Mouse (Mus musculus) spleen, postnatal 14 days (tissue): ENCODE measurements around the gene Cd27.

Source experiments
- DNase-seq, 2 experiments: peaks; one replicate each; pipeline ENCODE4 v3.0.0; 2021 to 2022; ENCODE audit warnings: low spot score in 2 of 2

The Cd27 gene

DNA sequence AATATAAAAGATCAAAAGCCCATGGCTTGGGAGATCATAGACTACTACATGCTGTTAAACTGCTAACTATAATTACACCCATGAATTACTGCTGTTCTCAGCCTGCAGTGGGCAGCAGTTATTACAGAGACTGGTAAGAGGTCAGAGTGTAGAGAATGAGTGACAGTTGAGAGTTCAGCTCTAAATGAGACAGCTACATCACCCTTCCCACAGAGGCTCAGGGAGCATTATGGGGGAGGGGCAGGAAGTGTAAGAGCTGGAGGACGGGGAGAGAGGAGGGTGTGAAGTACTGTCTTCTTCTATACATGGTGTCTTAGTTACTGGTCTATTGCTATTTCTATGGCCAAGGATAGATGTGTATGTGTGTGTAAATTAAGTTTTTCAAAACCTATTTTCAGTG lies 7.7 kb upstream of the Cd27 start:
- no peak for DNase-seq

DNA sequence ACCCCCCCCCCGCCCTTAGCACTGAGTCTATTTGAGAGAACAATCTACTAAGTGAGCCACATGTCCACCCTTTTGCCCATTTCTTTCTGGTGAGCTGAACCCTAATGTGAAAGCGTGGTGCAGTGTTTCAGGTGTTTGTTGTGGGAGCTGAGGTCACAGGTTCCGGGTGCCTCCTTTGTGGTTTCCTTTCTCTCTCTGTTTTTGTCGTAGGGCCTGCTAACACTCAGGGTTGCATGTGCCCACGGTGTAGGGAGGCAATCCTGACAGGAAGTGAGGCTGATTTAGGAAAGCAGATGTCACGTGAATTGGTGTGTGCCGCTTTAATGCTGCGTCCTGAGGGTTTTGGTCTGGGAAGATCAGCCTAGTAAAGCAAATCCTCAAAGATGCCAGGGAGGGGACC lies 4.8 kb upstream of the Cd27 start:
- no peak for DNase-seq

DNA sequence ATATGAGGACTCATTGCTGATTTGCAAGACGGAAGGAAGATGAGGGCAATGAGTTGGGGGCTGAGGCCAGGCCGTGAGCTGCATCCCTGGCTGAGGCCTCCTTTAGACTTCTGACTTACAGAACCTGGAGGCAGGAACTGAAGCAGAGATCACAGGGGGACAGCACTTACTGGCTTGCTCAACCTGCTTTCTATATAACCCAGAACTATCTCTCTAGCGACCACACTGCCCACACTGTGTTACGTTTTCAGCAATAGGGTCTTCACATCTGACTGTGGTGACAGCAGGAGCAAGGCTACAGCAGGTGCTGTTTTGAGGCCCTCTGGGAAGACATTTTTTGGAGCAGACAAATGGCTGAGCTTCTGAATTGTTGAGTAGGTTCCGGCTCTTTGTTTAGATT lies 3.8 kb upstream of the Cd27 start:
- DNase-seq = no peak

DNA sequence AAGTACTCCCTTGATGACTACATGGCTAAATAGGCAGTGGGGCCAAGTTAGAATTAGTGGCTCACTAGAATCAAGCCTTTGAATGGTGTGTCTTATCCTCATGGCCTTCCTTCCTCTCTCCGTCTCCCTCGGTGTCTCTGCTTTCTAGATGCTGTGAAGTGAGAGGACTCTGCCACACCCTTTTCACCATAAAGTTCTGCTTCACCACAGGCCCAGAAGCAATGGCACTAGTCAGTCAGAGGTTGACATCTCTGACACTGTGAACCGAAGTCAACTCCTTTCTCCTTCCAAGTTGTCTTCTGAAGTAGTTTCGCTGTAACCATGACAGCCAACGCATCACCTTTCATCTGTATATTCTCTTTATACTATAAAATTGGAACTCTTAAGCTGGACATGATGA lies 2.7 kb upstream of the Cd27 start:
- no peak for DNase-seq

DNA sequence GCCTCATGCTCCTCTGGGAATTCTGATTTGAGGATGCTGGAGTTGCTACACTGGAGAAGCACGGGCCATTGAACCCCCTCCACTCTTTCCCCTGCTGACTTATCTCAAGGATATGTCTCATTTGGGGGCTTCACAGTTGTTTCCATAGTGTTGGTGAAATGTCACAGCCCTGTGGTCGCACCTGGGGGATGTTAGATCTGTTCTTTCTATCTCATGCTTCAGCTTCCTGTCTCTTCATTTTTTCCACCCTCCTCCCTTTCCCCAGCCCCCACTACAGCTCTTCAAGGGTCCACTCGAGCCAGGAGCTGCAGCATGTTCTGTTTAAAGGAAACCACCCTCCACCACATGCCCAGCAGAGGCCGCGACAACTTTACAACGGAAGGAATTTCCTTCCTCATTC lies 1.6 kb upstream of the Cd27 start:
- DNase-seq = no peak

DNA sequence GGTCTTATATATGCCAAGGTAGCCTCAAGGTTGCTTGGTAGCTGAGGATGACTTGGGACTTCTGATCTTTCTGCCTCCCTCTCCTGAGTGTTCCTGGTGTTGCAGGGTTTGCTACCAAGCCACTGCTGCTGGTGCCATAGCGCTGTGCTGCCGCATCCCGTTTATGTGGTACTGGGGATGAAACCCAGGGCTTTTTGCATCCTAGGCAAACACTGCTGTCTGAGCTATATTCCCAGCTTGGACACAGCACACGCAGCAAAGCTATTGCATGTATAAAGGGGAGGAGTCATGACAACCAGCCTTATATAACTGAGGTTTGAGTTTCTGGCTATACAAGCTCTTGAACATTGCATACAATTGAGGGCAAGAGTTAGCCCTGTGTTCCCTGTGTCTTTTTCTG lies 611 bp upstream of the Cd27 start:
- DNase-seq = no peak

- DNase-seq = no peak
These were observed 469 bp downstream of the Cd27 start for GRCm38 (mm10) chr6:125236341-125236740.

- no peak for DNase-seq
These were observed 2.3 kb downstream of the Cd27 start for GRCm38 (mm10) chr6:125234520-125234828.

DNA sequence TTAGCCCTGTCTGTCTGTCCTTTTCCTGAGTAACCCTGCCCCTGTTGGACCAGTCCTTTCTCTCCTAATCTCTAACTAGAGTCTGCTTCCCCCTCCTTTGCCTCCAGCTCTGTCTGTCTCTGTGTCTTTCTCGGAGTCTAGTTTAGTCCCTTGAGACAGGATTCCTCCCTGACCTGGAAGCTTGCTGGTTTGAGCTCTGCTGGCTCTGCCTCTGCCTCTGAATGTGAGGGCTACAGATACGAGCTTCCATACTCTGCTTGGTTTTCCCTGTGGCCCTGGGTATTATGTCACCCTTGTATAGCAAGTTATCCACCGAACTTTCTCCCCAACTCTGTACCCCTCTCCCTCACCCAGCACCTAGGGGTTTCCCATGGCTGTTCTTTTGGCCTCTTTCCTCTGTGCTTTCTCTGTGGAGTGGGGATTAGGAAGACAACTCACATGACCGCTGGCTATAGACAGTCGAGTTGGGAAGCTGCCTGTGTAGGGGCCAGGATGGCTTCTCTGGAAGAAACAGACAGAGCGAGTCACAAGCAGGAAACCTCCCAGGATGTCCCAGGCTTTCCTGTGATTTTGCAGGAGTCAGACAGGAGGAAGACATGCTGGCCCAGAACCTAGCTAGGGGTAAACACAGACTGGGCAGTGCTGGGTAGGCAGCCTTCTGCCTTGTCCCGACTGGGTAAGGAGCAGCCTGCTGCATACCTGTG lies 2.8 kb downstream of the Cd27 start:
- no peak for DNase-seq

GRCm38 (mm10) chr6:125232516-125232915 lies 4.3 kb downstream of the Cd27 start:
- DNase-seq = no peak

GRCm38 (mm10) chr6:125232045-125232437 lies 4.8 kb downstream of the Cd27 start:
- no peak for DNase-seq

DNA sequence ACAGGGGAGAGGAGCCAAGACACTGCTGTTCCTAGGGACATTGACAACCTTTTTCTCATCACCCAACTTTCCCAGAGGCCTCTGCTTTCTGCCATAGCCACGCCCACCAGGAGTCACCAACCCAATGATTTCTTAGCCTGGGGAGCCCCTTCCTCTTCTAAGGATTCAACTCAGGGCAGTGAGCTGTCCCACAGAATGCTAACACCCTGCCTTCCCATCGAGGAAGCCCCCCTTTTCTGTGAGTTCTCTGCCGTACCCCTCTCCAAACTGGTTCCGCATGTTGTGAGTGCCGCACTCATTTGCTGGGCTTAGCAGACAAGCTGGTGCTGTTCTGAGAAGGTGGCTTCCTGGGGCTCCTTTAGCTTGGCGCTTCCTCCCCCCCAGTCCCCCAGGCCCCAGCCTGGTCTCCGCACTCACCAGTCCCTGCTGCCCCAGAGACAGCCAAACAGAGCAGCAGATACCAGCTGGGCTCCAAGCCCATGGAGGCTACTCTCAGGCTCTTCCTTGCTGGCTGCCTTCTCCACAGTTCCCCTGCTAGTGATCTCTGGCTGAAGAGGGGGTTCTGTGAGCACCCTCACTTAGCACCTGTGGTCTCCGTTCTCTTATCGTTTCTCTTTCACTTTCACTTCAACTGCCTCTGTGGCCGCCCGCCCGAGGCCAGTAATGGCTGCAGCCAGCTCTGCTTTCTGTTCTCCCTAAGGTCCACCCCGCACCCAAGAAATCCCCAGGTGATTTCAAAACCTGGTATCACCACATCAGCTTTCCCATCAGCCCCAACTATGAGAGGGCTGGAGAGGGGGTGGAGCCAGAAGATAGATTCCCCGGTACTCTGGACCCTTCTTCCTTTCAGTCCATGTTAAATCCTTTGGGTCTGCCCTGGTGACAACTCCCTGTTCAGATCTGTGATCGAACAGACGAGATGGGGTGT lies 5.4 kb downstream of the Cd27 start, which contains the start of gene Tapbpl:
Tapbpl (minus strand) TSS at position 744 of the 928 bp plus-strand sequence.
- DNase-seq = peak in 1 of 2 experiments; percentile 55

DNA sequence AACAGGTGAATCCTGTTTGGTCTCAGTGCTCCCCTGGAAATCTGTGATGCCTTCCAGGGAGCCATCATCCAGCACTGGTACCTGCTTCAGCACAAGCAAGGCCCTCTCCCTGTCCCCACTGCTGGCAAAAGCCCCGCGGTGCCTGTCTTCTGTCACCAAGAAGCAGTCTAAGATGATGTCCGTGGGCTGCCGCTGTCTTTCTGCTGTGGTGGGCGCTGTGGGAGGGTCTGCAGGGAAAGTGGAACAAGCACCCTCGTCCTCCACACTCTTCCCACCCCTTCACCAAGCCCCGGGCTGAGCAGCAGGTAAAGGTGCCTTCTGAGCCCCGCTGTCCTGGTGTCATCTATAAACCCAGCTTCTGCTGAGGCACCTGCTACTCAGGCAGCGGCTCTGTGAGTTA lies 6.2 kb downstream of the Cd27 start:
- no peak for DNase-seq

DNA sequence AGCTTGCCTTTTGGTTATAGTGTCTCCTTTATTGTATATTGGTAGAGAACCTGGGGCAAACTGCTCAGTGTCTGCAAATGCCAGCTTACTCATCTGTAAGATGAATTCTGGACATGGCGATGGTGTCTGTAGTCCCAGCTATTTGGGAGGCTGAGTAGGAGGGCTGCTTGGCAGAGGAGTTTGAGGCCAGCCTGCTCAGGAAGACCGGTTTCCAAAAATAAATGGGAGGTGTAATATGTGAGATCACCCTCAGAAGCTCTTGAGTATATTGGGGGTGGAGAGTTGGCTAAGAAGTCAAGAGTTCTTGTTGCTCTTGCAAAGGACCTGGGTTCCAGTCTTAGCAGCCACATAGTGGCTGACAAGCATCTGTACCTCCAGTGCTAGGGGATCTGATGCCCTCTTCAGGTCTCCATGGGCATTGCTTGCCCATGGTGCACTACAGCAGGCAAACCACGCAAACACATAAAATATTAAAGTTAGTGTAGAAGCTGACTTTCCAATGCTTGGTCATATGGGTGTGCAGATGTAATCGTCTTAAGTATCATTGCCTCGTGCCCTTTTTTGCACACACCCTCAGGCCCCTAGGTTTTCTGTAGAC lies 11.2 kb downstream of the Cd27 start:
- no peak for DNase-seq

GRCm38 (mm10) chr6:125222577-125222976 lies 14.2 kb downstream of the Cd27 start:
- DNase-seq = no peak

DNA sequence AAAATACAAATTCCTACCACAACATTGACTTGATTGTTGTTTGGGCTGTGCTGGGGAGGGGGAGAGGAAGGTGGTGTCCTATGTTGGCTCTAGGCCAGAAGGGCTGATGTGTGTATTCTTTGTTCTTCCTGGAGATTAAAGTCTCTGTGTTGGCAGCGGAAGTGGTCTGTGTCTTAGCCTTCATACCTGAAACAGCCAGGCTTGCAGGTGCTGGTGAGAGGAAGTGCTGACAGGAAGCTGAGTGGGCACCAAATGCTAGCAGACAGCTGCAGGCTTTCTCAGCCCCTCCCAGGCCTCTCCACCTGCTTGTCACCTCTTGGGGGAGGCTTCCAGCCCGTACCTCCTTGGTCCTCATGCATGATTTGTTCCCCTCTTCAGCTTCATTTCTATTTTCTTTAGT lies 14.7 kb downstream of the Cd27 start:
- peak; percentile 47 to 57 for DNase-seq

DNA sequence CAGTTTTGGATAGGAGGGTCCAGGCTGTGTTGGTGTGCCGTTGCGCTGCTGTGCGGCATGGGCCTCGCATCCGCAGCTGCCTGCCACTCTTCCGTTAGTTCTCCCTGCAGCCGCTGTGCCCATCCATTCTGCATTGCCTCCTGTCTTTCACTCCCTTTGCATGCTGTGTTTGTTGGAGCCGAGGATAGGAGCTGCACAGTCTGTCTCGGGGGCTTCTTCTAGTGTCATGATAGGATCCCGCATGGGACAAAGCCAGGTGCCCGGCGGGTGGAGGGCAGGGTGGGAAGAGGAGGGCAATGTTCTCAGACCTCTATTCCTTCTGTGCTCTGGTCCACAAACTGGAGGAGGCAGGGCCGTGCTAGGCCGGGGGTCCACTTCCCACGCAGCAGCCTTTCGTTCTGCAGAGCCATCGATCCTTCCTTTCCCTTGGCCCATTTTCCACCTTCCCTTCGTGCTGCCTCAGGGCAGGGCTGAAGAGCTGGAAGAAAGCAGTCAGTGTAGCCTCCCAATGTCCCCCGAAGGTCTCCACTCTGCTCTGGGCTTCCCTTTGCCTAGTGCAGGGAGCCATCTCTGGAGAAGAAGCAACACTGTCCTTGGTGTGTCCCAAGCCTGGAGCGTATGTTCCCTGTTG lies 15.6 kb downstream of the Cd27 start:
- no peak for DNase-seq

- DNase-seq = peak in 1 of 2 experiments; percentile 66
These were observed 17.8 kb downstream of the Cd27 start for GRCm38 (mm10) chr6:125218963-125219362.

DNA sequence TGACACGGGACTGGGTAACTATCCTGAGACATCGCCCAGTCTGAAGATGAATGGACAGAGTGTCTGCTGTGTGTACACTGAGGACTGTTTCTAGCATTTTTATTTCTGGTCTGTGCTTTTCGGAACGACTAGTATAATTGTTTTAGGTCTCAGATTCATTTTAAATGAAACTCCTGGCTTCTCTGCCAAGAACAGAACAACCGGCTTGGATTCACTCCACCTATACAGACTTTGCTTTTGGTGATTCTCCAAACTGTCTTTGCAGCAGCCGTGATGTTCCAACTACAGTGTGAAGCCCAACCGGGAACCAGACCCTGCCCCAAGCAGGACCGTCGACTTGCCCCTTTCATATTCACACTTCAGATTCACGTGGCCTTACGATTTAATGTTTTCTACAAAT lies 18.9 kb downstream of the Cd27 start:
- no peak for DNase-seq

DNA sequence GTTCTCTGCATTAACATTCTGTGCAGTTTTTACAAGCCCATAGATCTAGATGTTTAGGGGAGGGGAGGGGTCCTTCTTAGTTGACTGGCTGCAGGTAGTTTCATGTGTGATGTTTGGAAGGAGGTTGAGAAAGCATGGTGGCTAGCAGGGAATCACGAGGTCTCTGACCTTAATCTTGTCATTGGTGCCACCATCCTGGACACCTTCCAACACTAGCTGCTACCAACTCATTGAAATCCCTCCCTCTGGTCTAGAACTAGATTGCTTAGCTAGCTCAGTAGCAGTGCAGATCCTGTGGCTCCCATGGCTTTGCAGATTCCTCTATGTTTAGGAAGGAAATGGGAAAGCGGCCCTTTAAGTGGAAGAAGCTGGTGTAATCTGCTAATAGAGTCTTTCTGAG lies 19.9 kb downstream of the Cd27 start:
- DNase-seq = no peak

DNA sequence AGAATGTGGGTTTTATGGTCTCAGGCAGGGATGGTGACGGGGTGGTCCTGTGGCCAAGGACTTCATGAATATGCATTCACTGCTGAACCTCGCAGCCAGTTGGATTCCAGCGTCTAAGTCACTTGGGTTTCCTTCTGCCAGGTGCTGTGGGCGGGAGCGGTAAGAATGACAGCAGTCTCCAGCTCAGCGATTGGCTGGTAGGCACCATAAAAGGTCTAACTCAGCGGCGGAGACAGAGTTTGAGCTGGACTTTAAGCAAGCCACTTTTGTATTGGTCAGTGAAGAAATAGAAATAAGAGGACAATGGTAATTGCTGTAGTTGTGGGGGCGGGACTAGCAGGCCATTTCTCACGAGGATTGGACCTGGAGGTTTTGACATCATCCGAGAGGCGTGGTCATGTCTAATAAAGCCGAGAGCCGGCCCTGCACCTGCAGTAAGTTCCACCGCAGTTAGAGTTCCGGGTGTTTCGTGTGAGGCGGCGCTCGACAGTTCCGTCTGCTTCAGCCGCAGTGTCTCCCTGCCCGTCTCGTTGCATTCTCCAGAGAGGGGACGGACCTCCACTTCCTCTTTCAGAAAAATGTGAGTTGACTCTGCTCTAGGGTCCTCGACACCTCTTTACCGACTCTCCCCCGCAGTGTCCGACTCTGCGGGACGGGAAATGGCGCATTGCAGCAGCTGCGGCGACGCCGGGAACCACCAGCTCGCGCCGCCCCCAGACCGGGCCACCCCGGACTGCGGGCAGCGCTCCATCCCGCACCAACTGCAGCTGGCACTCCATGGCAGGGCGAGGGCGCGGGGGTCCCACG lies 21.5 kb downstream of the Cd27 start, which contains the start of gene Vamp1:
Vamp1 (plus strand) TSS at position 404 of the 807 bp plus-strand sequence.
- DNase-seq = peak; percentile 82 to 89
